Mouse (Mus musculus) hindbrain, postnatal 0 days (tissue): ENCODE data around the gene Zfp956. TPM values are rescaled to one million over a fixed set of nuclear protein-coding genes. Genes with fewer than 3 reads are reported as not detected.

Experiments
- ATAC-seq: fragments of 200-750 bp; cut with Nextera tagmentation; 2 replicates; pipeline ENCODE4 v1.8.0; 2017; ENCODE audit warnings: mild to moderate bottlenecking, moderate TSS enrichment, moderate library complexity
- DNase-seq: peaks from one replicate; pipeline ENCODE4 v3.0.0-alpha.2; 2015; ENCODE audit warnings: low spot score
- H3K27ac ChIP-seq: fragments of 300-500 bp; sonication (generic); 2 replicates; pipeline ENCODE4 v1.5.1; 2014; ENCODE audit warnings: mild to moderate bottlenecking
- H3K27me3 ChIP-seq: fragments of 300-500 bp; sonication (generic); 2 replicates; pipeline ENCODE4 v1.6.1; 2014; ENCODE audit warnings: low read length, mixed read lengths; ENCODE audit not compliant: insufficient read depth
- H3K36me3 ChIP-seq: fragments of 300-500 bp; sonication (generic); 2 replicates; pipeline ENCODE4 v1.6.1; 2014; ENCODE audit warnings: low read length, mixed read lengths; ENCODE audit not compliant: insufficient read depth
- H3K4me1 ChIP-seq: fragments of 300-500 bp; sonication (generic); 2 replicates; pipeline ENCODE4 v1.6.1; 2014; ENCODE audit warnings: antibody characterized with exemption, low read length, mixed read lengths; ENCODE audit not compliant: insufficient read depth
- H3K4me2 ChIP-seq: fragments of 300-500 bp; sonication (generic); 2 replicates; pipeline ENCODE4 v1.6.1; 2014; ENCODE audit warnings: low read depth, mild to moderate bottlenecking, low read length, moderate library complexity, mixed read lengths
- H3K4me3 ChIP-seq: fragments of 300-500 bp; sonication (generic); 2 replicates; pipeline ENCODE4 v1.5.1; 2014; ENCODE audit warnings: low read length
- H3K9ac ChIP-seq: fragments of 300-500 bp; sonication (generic); replicated peaks from 2 replicates; pipeline ENCODE4 v1.6.1; 2014; ENCODE audit warnings: mild to moderate bottlenecking, low read length, moderate library complexity, mixed read lengths
- H3K9me3 ChIP-seq: fragments of 300-500 bp; sonication (generic); 2 replicates; pipeline ENCODE4 v1.6.1; 2016; ENCODE audit warnings: low read length, mixed read lengths
- CTCF ChIP-seq: IDR thresholded peaks from 2 replicates; pipeline ENCODE4 v1.5.1; 2016; ENCODE audit warnings: antibody characterized with exemption, control low read depth, low read depth
- WGBS: fragments of 180-500 bp; shearing (Covaris S2); extraction: QIAGEN DNeasy Blood & Tissue Kit; methylation state at CpG from one replicate; pipeline ENCODE4 v1.1.7; 2014; 5-methylcytosine and 5-hydroxymethylcytosine counted together
- polyA plus RNA-seq: library from polyadenylated mRNA; unstranded; fragments of >200 nt; fragmentation: Nextera tagmentation; extraction: Ambion mirVana; gene quantifications from 2 replicates; pipeline ENCODE4 v1.2.1, GENCODE M21; 2015
- total RNA-seq: library from RNA; depleted of rRNA; stranded (reverse); fragments of >200 nt; gene quantifications from 2 replicates; pipeline ENCODE4 v1.2.3, GENCODE M21; 2014

The Zfp956 gene
- total and polyA plus RNA-seq, 2 experiments from 2014 or later = 21.0 to 30.6 TPM

DNA sequence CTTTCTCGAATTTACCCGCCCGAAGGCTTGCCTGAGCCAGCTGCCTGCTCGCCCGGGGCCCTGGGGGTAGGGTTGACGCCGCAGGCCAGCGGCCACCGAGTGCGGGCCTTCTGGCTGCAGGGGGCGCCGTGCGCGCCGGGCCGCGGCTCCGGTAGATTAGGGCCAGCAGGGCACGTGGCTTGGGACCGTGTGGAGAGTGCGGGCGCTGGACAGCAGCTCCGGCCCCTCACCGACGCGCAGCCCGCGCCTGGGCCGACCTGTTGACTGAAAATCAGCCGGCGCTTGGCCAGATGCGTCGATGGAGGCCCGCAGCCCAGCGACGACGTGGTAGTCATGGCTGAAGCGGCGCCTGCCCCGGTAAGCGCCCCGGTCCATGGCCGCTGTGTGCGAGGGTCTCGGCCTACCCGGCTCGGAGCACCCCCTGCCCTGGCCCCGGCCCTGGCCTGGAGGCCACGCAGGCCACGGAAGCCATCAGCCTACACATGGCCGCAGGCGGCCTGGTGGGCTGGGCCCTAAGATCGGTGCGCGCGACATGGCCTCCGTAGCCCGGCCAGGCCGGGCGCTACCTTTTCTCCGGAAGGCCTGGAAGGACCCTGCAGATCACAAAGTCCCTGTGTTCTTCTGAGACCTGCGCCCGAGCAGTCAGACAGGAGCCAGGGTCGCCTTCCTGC is 10.0 kb upstream of the Zfp956 start:
- TF ChIP-seq CTCF = peak; percentile 24
- Histone ChIP-seq H3K27ac (peak overlapping the region; percentile 60), H3K9me3 (no peaks in the 10 kb centered on the region), H3K4me1 (peaks cover 9% of the 10 kb centered on the region), H3K27me3 (no peaks in the 10 kb centered on the region), H3K4me2 (peak overlapping the region; percentile 69), H3K36me3 (no peaks in the 10 kb centered on the region; the same call in 1 of the 2 replicates), H3K9ac (peak overlapping the region; percentile 63), H3K4me3 (peak overlapping the region; percentile 35)
- ATAC-seq = peak; percentile 91
- WGBS = 7% methylated on average over 64 of the region's 64 CpGs
- peak; percentile 61 for DNase-seq

GRCm38 (mm10) chr6:47943721-47944120 is 9.5 kb upstream of the Zfp956 start:
- H3K9me3 ChIP-seq = no peaks in the 10 kb centered on the region
- no peak overlapping the region for H3K27ac ChIP-seq
- no peak for TF ChIP-seq CTCF
- H3K36me3 ChIP-seq = no peaks in the 10 kb centered on the region; the same call in 1 of the 2 replicates
- H3K4me2 ChIP-seq = peak overlapping the region; percentile 69
- peak overlapping the region; percentile 35 for H3K4me3 ChIP-seq
- 83% methylated on average over 3 of the region's 3 CpGs for WGBS
- peak overlapping the region; percentile 63 for H3K9ac ChIP-seq
- no peak for DNase-seq
- H3K4me1 ChIP-seq = peaks cover 9% of the 10 kb centered on the region
- ATAC-seq = peak; percentile 12; the same call in 1 of the 2 replicates
- H3K27me3 ChIP-seq = no peaks in the 10 kb centered on the region

GRCm38 (mm10) chr6:47947388-47947787 is 5.8 kb upstream of the Zfp956 start:
- DNase-seq = no peak
- Histone ChIP-seq H3K27me3 (no peaks in the 10 kb centered on the region), H3K27ac (no peak overlapping the region), H3K36me3 (no peaks in the 10 kb centered on the region; the same call in 1 of the 2 replicates), H3K4me1 (peaks cover 9% of the 10 kb centered on the region), H3K4me3 (no peak overlapping the region), H3K9me3 (no peaks in the 10 kb centered on the region), H3K4me2 (no peak overlapping the region), H3K9ac (no peak overlapping the region)
- WGBS = 96% methylated on average over 4 of the region's 4 CpGs
- ATAC-seq = no peak
- no peak for TF ChIP-seq CTCF

GRCm38 (mm10) chr6:47954425-47954824 is 1.2 kb downstream of the Zfp956 start:
- Histone ChIP-seq H3K4me2 (peak overlapping the region; percentile 94), H3K27ac (no peak overlapping the region), H3K27me3 (no peaks in the 10 kb centered on the region), H3K4me1 (peaks cover 20% of the 10 kb centered on the region), H3K4me3 (peak overlapping the region; percentile 68), H3K9me3 (no peaks in the 10 kb centered on the region), H3K9ac (no peak overlapping the region), H3K36me3 (peaks cover 16% of the 10 kb centered on the region)
- 92% methylated on average over 3 of the region's 3 CpGs for WGBS
- TF ChIP-seq CTCF = no peak
- ATAC-seq = no peak
- no peak for DNase-seq

- no peak overlapping the region for H3K27ac ChIP-seq
- H3K9ac ChIP-seq = no peak overlapping the region
- H3K4me3 ChIP-seq = no peak overlapping the region
- ATAC-seq (no peak), DNase-seq (no peak)
- H3K36me3 ChIP-seq = peaks cover 32% of the 10 kb centered on the region
- no peak for TF ChIP-seq CTCF
- no peak overlapping the region for H3K4me2 ChIP-seq
- H3K9me3 ChIP-seq = no peaks in the 10 kb centered on the region
- peaks cover 17% of the 10 kb centered on the region for H3K4me1 ChIP-seq
- no peaks in the 10 kb centered on the region for H3K27me3 ChIP-seq
Measured at GRCm38 (mm10) chr6:47957816-47958215, 4.6 kb downstream of the Zfp956 start.

DNA sequence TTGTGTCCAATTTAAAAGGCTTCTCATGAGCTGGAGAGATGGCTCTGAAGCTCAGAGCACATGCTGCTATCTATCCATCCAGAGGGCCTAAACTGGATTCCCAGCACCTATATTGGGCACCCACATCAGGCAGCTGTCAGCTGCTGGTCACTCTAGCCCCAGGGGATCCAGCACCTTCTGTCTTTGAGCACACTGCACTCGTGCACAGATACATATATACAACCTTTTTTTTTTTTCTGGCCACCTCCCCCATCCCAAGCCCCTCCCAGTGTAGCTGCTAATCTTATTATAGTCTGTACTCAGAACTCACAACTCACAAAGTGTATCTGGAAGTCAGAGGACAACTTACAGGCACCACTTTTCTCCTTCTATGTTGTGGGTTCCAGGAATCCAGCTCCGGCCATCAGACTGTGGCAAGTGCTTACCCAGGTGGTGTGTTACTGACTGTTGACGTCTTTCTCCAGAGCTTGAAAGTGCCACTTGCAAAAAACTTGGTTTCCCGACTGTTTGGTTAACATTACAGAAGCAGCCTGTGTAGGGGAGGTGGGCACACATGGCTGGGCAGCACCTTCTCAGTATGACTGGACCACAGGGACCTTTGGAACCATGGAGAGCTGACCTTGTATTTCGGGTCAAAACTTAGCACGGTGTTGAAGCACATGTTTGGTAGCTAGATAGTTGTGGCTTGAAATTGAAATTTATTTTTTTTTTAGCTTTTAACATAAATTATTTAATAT is 7.7 kb downstream of the Zfp956 start:
- Histone ChIP-seq H3K9me3 (no peaks in the 10 kb centered on the region), H3K36me3 (peaks cover 55% of the 10 kb centered on the region), H3K4me2 (no peak overlapping the region), H3K4me1 (no peaks in the 10 kb centered on the region), H3K4me3 (no peak overlapping the region), H3K27ac (no peak overlapping the region), H3K9ac (no peak overlapping the region), H3K27me3 (no peaks in the 10 kb centered on the region)
- no peak for ATAC-seq
- WGBS = 89% methylated on average over 6 of the region's 6 CpGs
- no peak for DNase-seq
- no peak for TF ChIP-seq CTCF

DNA sequence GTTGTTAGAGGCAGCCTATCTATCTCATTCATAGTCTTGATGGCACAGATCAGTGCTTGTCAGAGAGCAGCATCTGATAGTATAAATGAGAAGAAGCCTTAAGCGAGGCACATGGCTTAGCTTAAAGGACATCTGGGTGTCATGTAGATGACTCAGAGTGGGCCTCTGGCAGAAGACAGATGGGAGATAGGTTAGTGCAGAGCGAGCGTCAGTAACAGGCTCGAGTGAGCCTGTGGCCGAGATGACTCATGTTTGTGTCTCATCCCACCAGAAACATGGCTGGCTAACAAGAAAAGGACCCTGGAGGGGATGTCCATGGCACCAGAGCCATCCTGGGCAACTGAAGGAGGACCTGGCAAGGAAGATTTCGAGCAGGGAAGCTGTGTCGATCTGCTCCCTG is 9.9 kb downstream of the Zfp956 start:
- Histone ChIP-seq H3K9me3 (no peaks in the 10 kb centered on the region), H3K27ac (no peak overlapping the region), H3K36me3 (peaks cover 41% of the 10 kb centered on the region), H3K9ac (no peak overlapping the region), H3K4me1 (no peaks in the 10 kb centered on the region), H3K4me3 (no peak overlapping the region), H3K4me2 (no peak overlapping the region), H3K27me3 (no peaks in the 10 kb centered on the region)
- ATAC-seq (no peak), DNase-seq (no peak)
- 91% methylated on average over 7 of the region's 7 CpGs for WGBS
- TF ChIP-seq CTCF = no peak
